Mouse (Mus musculus): ENCODE measurements at regions not wholly inside any gene's neighbourhood (a gene's known extent, or its start where the extent isn't known, plus 50 kb on each side); places are given as distances from the start of the nearest gene placed in this dataset.

DNA sequence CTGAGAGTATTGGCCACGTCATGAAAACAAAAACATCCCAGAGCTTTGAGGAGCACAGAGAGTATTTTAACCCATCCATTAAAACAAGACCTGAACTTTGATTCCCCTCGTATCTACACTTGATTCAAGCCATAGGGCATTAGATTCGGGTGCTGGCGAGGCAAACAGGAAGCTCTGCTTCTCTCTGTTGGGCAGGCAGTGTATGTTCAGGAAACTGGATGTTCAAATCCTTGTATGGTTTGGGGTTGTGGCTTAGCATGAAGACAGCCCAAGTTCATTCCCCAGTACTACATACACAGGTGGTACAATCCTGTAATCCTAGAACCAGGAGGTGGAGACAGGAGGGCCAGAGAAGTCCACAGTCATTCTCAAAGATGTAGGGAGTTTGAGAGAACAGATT is 130.6 kb upstream of the Klf12 start:
- Histone ChIP-seq H3K27ac (ENCODE audit: insufficient read depth, low read length) (no peak overlapping the region), H3K9ac (ENCODE audit: low read depth, poor library complexity, severe bottlenecking) (no peak overlapping the region), H3K9me3 (replicated peaks; ENCODE audit: control insufficient read depth, insufficient read depth, low read length, poor library complexity, severe bottlenecking) (no peaks in the 10 kb centered on the region), H3K36me3 (ENCODE audit: control insufficient read depth, insufficient read depth, low read length, poor library complexity, severe bottlenecking) (no peaks in the 10 kb centered on the region), H3K4me3 (ENCODE audit: low read depth, low read length) (no peak overlapping the region), H3K4me1 (ENCODE audit: control insufficient read depth, insufficient read depth, low read length) (no peaks in the 10 kb centered on the region), H3K27me3 (ENCODE audit: control insufficient read depth, insufficient read depth, low read length, poor library complexity, severe bottlenecking) (no peaks in the 10 kb centered on the region)
- TF ChIP-seq CTCF (IDR thresholded peaks at IDR 0.05; ENCODE audit: low read depth, low read length) (no peak), POLR2A (IDR thresholded peaks at IDR 0.05; ENCODE audit: insufficient read depth, low read length) (no peak), EP300 (IDR thresholded peaks at IDR 0.05; ENCODE audit: insufficient read depth, low read depth, low read length) (no peak)

- TF ChIP-seq CTCF (IDR thresholded peaks at IDR 0.05; ENCODE audit: low read depth, low read length) (no peak), POLR2A (IDR thresholded peaks at IDR 0.05; ENCODE audit: insufficient read depth, low read length) (no peak), EP300 (IDR thresholded peaks at IDR 0.05; ENCODE audit: insufficient read depth, low read depth, low read length) (no peak)
- Histone ChIP-seq H3K4me1 (ENCODE audit: control insufficient read depth, insufficient read depth, low read length) (no peaks in the 10 kb centered on the region), H3K9me3 (replicated peaks; ENCODE audit: control insufficient read depth, insufficient read depth, low read length, poor library complexity, severe bottlenecking) (no peaks in the 10 kb centered on the region), H3K27ac (ENCODE audit: insufficient read depth, low read length) (no peak overlapping the region), H3K27me3 (ENCODE audit: control insufficient read depth, insufficient read depth, low read length, poor library complexity, severe bottlenecking) (no peaks in the 10 kb centered on the region), H3K9ac (ENCODE audit: low read depth, poor library complexity, severe bottlenecking) (no peak overlapping the region), H3K36me3 (ENCODE audit: control insufficient read depth, insufficient read depth, low read length, poor library complexity, severe bottlenecking) (no peaks in the 10 kb centered on the region), H3K4me3 (ENCODE audit: low read depth, low read length) (no peak overlapping the region)
Measured at GRCm38 (mm10) chr14:100412211-100412610, 127.7 kb upstream of the Klf12 start.

- Histone ChIP-seq H3K9ac (ENCODE audit: low read depth, poor library complexity, severe bottlenecking) (no peak overlapping the region), H3K27me3 (ENCODE audit: control insufficient read depth, insufficient read depth, low read length, poor library complexity, severe bottlenecking) (no peaks in the 10 kb centered on the region), H3K4me3 (ENCODE audit: low read depth, low read length) (no peak overlapping the region), H3K9me3 (replicated peaks; ENCODE audit: control insufficient read depth, insufficient read depth, low read length, poor library complexity, severe bottlenecking) (no peaks in the 10 kb centered on the region), H3K27ac (ENCODE audit: insufficient read depth, low read length) (no peak overlapping the region), H3K4me1 (ENCODE audit: control insufficient read depth, insufficient read depth, low read length) (no peaks in the 10 kb centered on the region), H3K36me3 (ENCODE audit: control insufficient read depth, insufficient read depth, low read length, poor library complexity, severe bottlenecking) (no peaks in the 10 kb centered on the region)
- TF ChIP-seq CTCF (IDR thresholded peaks at IDR 0.05; ENCODE audit: low read depth, low read length) (no peak), POLR2A (IDR thresholded peaks at IDR 0.05; ENCODE audit: insufficient read depth, low read length) (no peak), EP300 (IDR thresholded peaks at IDR 0.05; ENCODE audit: insufficient read depth, low read depth, low read length) (no peak)
Measured at GRCm38 (mm10) chr14:100397191-100397590, 112.7 kb upstream of the Klf12 start.

- TF ChIP-seq CTCF (IDR thresholded peaks at IDR 0.05; ENCODE audit: low read depth, low read length): no peak
- Histone ChIP-seq H3K27me3 (ENCODE audit: control insufficient read depth, insufficient read depth, low read length, poor library complexity, severe bottlenecking) (no peaks in the 10 kb centered on the region), H3K36me3 (ENCODE audit: control insufficient read depth, insufficient read depth, low read length, poor library complexity, severe bottlenecking) (no peaks in the 10 kb centered on the region), H3K4me1 (ENCODE audit: control insufficient read depth, insufficient read depth, low read length) (no peaks in the 10 kb centered on the region), H3K9me3 (replicated peaks; ENCODE audit: control insufficient read depth, insufficient read depth, low read length, poor library complexity, severe bottlenecking) (no peaks in the 10 kb centered on the region), H3K4me3 (ENCODE audit: low read depth, low read length) (no peak overlapping the region), H3K27ac (ENCODE audit: insufficient read depth, low read length) (no peak overlapping the region), H3K9ac (ENCODE audit: low read depth, poor library complexity, severe bottlenecking) (no peak overlapping the region)
Measured at GRCm38 (mm10) chr14:100375218-100375983, 90.9 kb upstream of the Klf12 start.

DNA sequence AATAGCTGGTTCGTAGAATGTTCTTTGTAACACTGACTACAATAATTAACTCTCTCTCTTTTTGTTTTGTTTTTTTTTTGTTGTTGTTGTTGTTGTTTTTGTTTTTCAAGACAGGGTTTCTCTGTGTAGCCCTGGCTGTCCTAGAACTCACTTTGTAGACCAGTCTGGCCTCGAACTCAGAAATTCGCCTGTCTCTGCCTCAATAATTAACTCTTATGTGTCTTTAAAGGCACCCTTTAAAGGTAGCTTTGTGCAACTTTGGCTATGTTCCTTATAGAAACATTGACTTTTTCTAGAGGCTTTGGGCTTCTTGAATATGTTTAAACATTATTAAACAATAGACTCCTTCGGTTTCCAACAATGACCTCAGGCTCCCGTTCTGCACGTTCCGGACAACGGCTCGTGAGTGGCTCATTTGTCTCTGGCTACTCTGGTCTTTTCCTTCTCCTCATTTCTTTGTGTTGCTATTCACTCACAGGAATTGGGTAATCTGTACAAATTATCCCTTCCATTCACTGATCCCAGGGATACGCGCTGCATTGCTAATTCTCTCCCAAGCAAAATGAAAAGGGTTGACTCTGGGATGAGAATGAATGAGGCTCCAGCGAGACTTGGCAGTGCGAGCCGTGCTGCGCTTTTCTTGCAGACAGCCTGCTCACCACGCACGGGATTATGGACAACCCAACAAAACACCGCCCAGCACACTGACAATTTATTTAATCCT is 90.2 kb upstream of the Klf12 start:
- Histone ChIP-seq H3K4me3 (ENCODE audit: low read depth, low read length) (no peak overlapping the region), H3K27ac (ENCODE audit: insufficient read depth, low read length) (no peak overlapping the region), H3K27me3 (ENCODE audit: control insufficient read depth, insufficient read depth, low read length, poor library complexity, severe bottlenecking) (no peaks in the 10 kb centered on the region), H3K9me3 (replicated peaks; ENCODE audit: control insufficient read depth, insufficient read depth, low read length, poor library complexity, severe bottlenecking) (no peaks in the 10 kb centered on the region), H3K36me3 (ENCODE audit: control insufficient read depth, insufficient read depth, low read length, poor library complexity, severe bottlenecking) (no peaks in the 10 kb centered on the region), H3K4me1 (ENCODE audit: control insufficient read depth, insufficient read depth, low read length) (no peaks in the 10 kb centered on the region), H3K9ac (ENCODE audit: low read depth, poor library complexity, severe bottlenecking) (no peak overlapping the region)
- no peak for TF ChIP-seq CTCF (IDR thresholded peaks at IDR 0.05; ENCODE audit: low read depth, low read length)
- no peak for TF ChIP-seq POLR2A (IDR thresholded peaks at IDR 0.05; ENCODE audit: insufficient read depth, low read length)
- no peak for TF ChIP-seq EP300 (IDR thresholded peaks at IDR 0.05; ENCODE audit: insufficient read depth, low read depth, low read length)

DNA sequence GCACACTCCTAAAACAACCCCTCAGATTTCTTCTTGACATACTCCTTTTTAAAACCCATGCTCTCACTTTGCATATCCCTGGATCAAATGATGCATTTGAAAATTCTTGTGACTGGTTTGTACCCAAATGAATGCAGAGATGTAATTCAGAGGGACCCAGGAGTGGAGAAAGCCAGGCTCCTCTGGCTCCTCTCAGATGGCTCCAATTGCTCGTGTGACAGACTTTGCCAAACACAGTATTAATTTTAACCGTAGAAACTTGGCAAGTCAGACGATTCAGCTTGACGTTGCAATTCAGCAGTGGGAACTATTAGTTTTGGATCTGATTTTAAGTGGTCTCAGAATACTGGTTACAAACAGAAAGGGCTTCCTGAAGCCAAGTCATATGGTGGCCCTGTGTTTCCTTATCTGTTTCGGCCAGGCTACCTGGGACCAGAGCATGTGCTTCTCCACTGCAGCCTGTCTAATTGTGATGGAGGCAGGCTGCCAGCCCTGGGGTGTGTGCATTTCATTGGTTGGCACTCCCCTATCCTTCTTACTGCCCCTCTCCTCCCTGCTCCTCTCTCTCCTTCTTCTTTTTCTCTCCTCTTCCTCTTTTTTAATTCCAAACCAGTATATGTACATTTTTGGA is 81.9 kb upstream of the Klf12 start:
- Histone ChIP-seq H3K27ac (ENCODE audit: insufficient read depth, low read length) (no peak overlapping the region), H3K9me3 (replicated peaks; ENCODE audit: control insufficient read depth, insufficient read depth, low read length, poor library complexity, severe bottlenecking) (no peaks in the 10 kb centered on the region), H3K9ac (ENCODE audit: low read depth, poor library complexity, severe bottlenecking) (no peak overlapping the region), H3K4me3 (ENCODE audit: low read depth, low read length) (no peak overlapping the region), H3K4me1 (ENCODE audit: control insufficient read depth, insufficient read depth, low read length) (no peaks in the 10 kb centered on the region), H3K36me3 (ENCODE audit: control insufficient read depth, insufficient read depth, low read length, poor library complexity, severe bottlenecking) (no peaks in the 10 kb centered on the region), H3K27me3 (ENCODE audit: control insufficient read depth, insufficient read depth, low read length, poor library complexity, severe bottlenecking) (no peaks in the 10 kb centered on the region)
- TF ChIP-seq POLR2A (IDR thresholded peaks at IDR 0.05; ENCODE audit: insufficient read depth, low read length) (no peak), EP300 (IDR thresholded peaks at IDR 0.05; ENCODE audit: insufficient read depth, low read depth, low read length) (no peak), CTCF (IDR thresholded peaks at IDR 0.05; ENCODE audit: low read depth, low read length) (no peak)
